ENCODE assay signal across 8 mouse cellular contexts in the genomic region with DNA sequence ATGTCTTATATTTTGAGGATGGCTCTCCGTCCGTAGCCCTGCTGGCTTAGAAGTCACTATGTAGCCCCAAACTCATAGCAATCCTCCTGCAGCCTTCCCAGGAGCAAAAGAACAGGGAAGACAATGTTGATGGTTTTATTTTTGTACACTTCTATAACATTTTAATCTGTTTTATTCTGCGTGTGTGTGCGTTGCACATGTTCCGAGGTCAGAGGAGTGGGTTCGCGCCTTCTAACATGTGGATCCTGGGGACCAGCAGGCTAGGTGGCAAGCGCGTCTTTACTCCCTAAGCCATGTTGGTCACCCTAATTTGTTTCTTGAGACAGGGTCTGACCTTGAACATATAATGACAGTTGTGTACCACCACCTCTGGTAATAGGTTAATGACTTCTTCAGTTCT. TPM values are rescaled to one million over a fixed set of nuclear protein-coding genes. Genes with fewer than 3 reads are reported as not detected.
DNase-seq lines count a peak whose midpoint lies in the region; ATAC-seq and TF ChIP-seq lines count a peak whose summit lies in the region.

No protein-coding gene starts in this region.

- TF ChIP-seq CTCF in cerebellum, adult 2 months (IDR thresholded peaks at IDR 0.05; ENCODE audit: borderline replicate concordance, insufficient read depth, low read depth, low read length), result no peak
- no peak for TF ChIP-seq CTCF in thymus, adult 2 months (IDR thresholded peaks at IDR 0.05; ENCODE audit: borderline replicate concordance, control insufficient read depth, extremely low read depth, insufficient read depth, low read length, poor library complexity)
- no peak for TF ChIP-seq CTCF in stomach, postnatal 0 days (IDR thresholded peaks at IDR 0.05; ENCODE audit: low read depth)

- H3K9me3 ChIP-seq in liver, embryonic 11.5 days (ENCODE audit: control insufficient read depth, low read length), result no peaks in the 10 kb centered on the region
- no peaks in the 10 kb centered on the region for H3K9me3 ChIP-seq in stomach, postnatal 0 days (ENCODE audit: control insufficient read depth, low read length)

- H3K27ac ChIP-seq in cerebellum, adult 2 months (ENCODE audit: insufficient read depth, low read length), result no peak overlapping the region
- H3K27ac ChIP-seq in thymus, adult 2 months (ENCODE audit: control insufficient read depth, insufficient read depth, low read length), result peak overlapping the region; percentile 70
- H3K27ac ChIP-seq in liver, embryonic 11.5 days (ENCODE audit: low read depth, low read length), result peak overlapping the region; percentile 1
- peak overlapping the region; percentile 83 for H3K27ac ChIP-seq in stomach, postnatal 0 days (replicated peaks)

- H3K4me3 ChIP-seq in cerebellum, adult 2 months (replicated peaks; ENCODE audit: insufficient read depth, low read depth, low read length), result peak overlapping the region; percentile 98
- H3K4me3 ChIP-seq in thymus, adult 2 months (ENCODE audit: control insufficient read depth, insufficient read depth, low read length), result peak overlapping the region; percentile 67
- H3K4me3 ChIP-seq in liver, embryonic 11.5 days (ENCODE audit: low read depth, low read length), result peak overlapping the region; percentile 58
- peak overlapping the region; percentile 57 for H3K4me3 ChIP-seq in stomach, postnatal 0 days (ENCODE audit: low read depth, low read length)

- WGBS in cerebellum, adult 2 months, result 70% methylated on average over 9 of the region's 9 CpGs
- WGBS in thymus, adult 2 months, result 20% methylated on average over 9 of the region's 9 CpGs
- WGBS in liver, embryonic 11.5 days, result 45% methylated on average over 9 of the region's 9 CpGs
- 58% methylated on average over 9 of the region's 9 CpGs for WGBS in stomach, postnatal 0 days

- TF ChIP-seq POLR2A in cerebellum, adult 2 months (IDR thresholded peaks at IDR 0.05; ENCODE audit: borderline replicate concordance, insufficient read depth, low read length), result no peak
- TF ChIP-seq POLR2A in thymus, adult 2 months (IDR thresholded peaks at IDR 0.05; ENCODE audit: control insufficient read depth, extremely low read depth, insufficient read depth, low read length, poor library complexity), result no peak

- no peak for ATAC-seq in liver, embryonic 11.5 days (replicated peaks; ENCODE audit: low FRiP score)
- ATAC-seq in stomach, postnatal 0 days (ENCODE audit: low FRiP score, low TSS enrichment), result no peak

- H3K36me3 ChIP-seq in thymus, adult 2 months (ENCODE audit: control insufficient read depth, insufficient read depth, low read length), result no peaks in the 10 kb centered on the region
- H3K36me3 ChIP-seq in liver, embryonic 11.5 days (ENCODE audit: control insufficient read depth, insufficient read depth, low read length), result no peaks in the 10 kb centered on the region
- H3K36me3 ChIP-seq in stomach, postnatal 0 days (ENCODE audit: control insufficient read depth, insufficient read depth, low read length), result no peaks in the 10 kb centered on the region

- H3K9ac ChIP-seq in liver, embryonic 11.5 days (ENCODE audit: low read depth, low read length), result peak overlapping the region; percentile 75
- H3K9ac ChIP-seq in stomach, postnatal 0 days (ENCODE audit: low read length), result peak overlapping the region; percentile 69

- no peaks in the 10 kb centered on the region for H3K27me3 ChIP-seq in cerebellum, adult 2 months (ENCODE audit: control insufficient read depth, insufficient read depth, low read length)
- H3K27me3 ChIP-seq in thymus, adult 2 months (ENCODE audit: control insufficient read depth, insufficient read depth, low read length), result no peaks in the 10 kb centered on the region
- H3K27me3 ChIP-seq in liver, embryonic 11.5 days (replicated peaks; ENCODE audit: control insufficient read depth, insufficient read depth, low read length), result peaks cover 38% of the 10 kb centered on the region
- H3K27me3 ChIP-seq in stomach, postnatal 0 days (ENCODE audit: control insufficient read depth, insufficient read depth, low read length), result no peaks in the 10 kb centered on the region

- DNase-seq in cerebellum, adult 2 months, result no peak
- DNase-seq in cerebellum, adult 18-20 months, result no peak
- no peak for DNase-seq in thymus, adult 2 months
- no peak for DNase-seq in thymus, postnatal 14 days
- no peak for DNase-seq in liver, embryonic 11.5 days (ENCODE audit: low spot score)
- no peak for DNase-seq in stomach, postnatal 0 days (ENCODE audit: low spot score)
- DNase-seq in embryo, embryonic 11 days, result no peak
- DNase-seq in right cerebral cortex, postnatal 36 days (ENCODE audit: low spot score in 2 of 2), result no peak

- H3K4me2 ChIP-seq in liver, embryonic 11.5 days, result peak overlapping the region; percentile 80
- peak overlapping the region; percentile 90 for H3K4me2 ChIP-seq in stomach, postnatal 0 days (replicated peaks; ENCODE audit: low read depth)

- no peak for TF ChIP-seq EP300 in stomach, postnatal 0 days (optimal IDR thresholded peaks at IDR 0.05)

- peaks cover 13% of the 10 kb centered on the region for H3K4me1 ChIP-seq in cerebellum, adult 2 months (ENCODE audit: control insufficient read depth, insufficient read depth, low read length)
- peaks cover 23% of the 10 kb centered on the region for H3K4me1 ChIP-seq in thymus, adult 2 months (replicated peaks; ENCODE audit: control insufficient read depth, insufficient read depth, low read length)
- peaks cover 5% of the 10 kb centered on the region for H3K4me1 ChIP-seq in liver, embryonic 11.5 days (replicated peaks; ENCODE audit: control insufficient read depth, insufficient read depth, low read length)
- no peaks in the 10 kb centered on the region for H3K4me1 ChIP-seq in stomach, postnatal 0 days (replicated peaks; ENCODE audit: control insufficient read depth, insufficient read depth)

RNA-seq across cellular contexts. Expression of a gene that starts 0.7 kb away (rescaled TPM):
- 3.6 and 3.9 TPM in 2 replicates for polyA plus RNA-seq in cerebellum, adult 2 months (2012; rRNA removed)
- 68.0 and 77.5 TPM in 2 replicates for polyA plus RNA-seq in thymus, adult 2 months (2012; rRNA removed)
- 10.1 and 11.0 TPM in 2 replicates for polyA plus RNA-seq in liver, embryonic 11.5 days (2014; fragmentation: Nextera tagmentation; extraction: Ambion mirVana)
- 4.6 and 5.4 TPM in 2 replicates for polyA plus RNA-seq in stomach, postnatal 0 days (2015; fragmentation: Nextera tagmentation; extraction: Ambion mirVana)

RNA-seq across cellular contexts. Expression of a gene that starts 5.2 kb away (rescaled TPM):
- polyA plus RNA-seq in cerebellum, adult 2 months (2012; rRNA removed), result 97.3 and 110 TPM in 2 replicates
- 1.6 and 2.0 TPM in 2 replicates for polyA plus RNA-seq in thymus, adult 2 months (2012; rRNA removed)
- 0.41 and 0.45 TPM in 2 replicates for polyA plus RNA-seq in liver, embryonic 11.5 days (2014; fragmentation: Nextera tagmentation; extraction: Ambion mirVana)
- 0.46 and 0.52 TPM in 2 replicates for polyA plus RNA-seq in stomach, postnatal 0 days (2015; fragmentation: Nextera tagmentation; extraction: Ambion mirVana)

RNA-seq across cellular contexts. Expression of a gene that starts 12.2 kb away (rescaled TPM):
- polyA plus RNA-seq in cerebellum, adult 2 months (2012; rRNA removed), result 0.65 and 2.1 TPM in 2 replicates
- 42.6 and 56.8 TPM in 2 replicates for polyA plus RNA-seq in thymus, adult 2 months (2012; rRNA removed)
- 1.3 and 2.0 TPM in 2 replicates for polyA plus RNA-seq in liver, embryonic 11.5 days (2014; fragmentation: Nextera tagmentation; extraction: Ambion mirVana)
- 1.9 and 2.6 TPM in 2 replicates for polyA plus RNA-seq in stomach, postnatal 0 days (2015; fragmentation: Nextera tagmentation; extraction: Ambion mirVana)

RNA-seq across cellular contexts. Expression of a gene that starts 24.8 kb away (rescaled TPM):
- polyA plus RNA-seq in cerebellum, adult 2 months (2012; rRNA removed), result 0.44 and 0.48 TPM in 2 replicates
- 6.3 and 6.9 TPM in 2 replicates for polyA plus RNA-seq in thymus, adult 2 months (2012; rRNA removed)
- 2.1 and 2.9 TPM in 2 replicates for polyA plus RNA-seq in liver, embryonic 11.5 days (2014; fragmentation: Nextera tagmentation; extraction: Ambion mirVana)
- polyA plus RNA-seq in stomach, postnatal 0 days (2015; fragmentation: Nextera tagmentation; extraction: Ambion mirVana), result 35.9 and 36.9 TPM in 2 replicates

RNA-seq across cellular contexts. Expression of a gene that starts 48.7 kb away (rescaled TPM):
- polyA plus RNA-seq in cerebellum, adult 2 months (2012; rRNA removed), result 108 and 115 TPM in 2 replicates
- 767 and 809 TPM in 2 replicates for polyA plus RNA-seq in thymus, adult 2 months (2012; rRNA removed)
- 20.8 and 21.1 TPM in 2 replicates for polyA plus RNA-seq in liver, embryonic 11.5 days (2014; fragmentation: Nextera tagmentation; extraction: Ambion mirVana)
- 4.8 and 5.9 TPM in 2 replicates for polyA plus RNA-seq in stomach, postnatal 0 days (2015; fragmentation: Nextera tagmentation; extraction: Ambion mirVana)

Comparison
In these comparisons a context has a peak if more than half of its experiments do, and no peak if none do; other contexts are left out.
1. RNA of a gene that starts 5.2 kb away (polyA plus RNA-seq): 97.3 to 110 TPM in cerebellum, adult 2 months; 1.6 to 2.0 TPM in thymus, adult 2 months, 0.46 to 0.52 TPM in stomach, postnatal 0 days and 0.41 to 0.45 TPM in liver, embryonic 11.5 days; every median in the first group is over 10 times any median in the second.
2. RNA of a gene that starts 12.2 kb away (polyA plus RNA-seq): 42.6 to 56.8 TPM in thymus, adult 2 months; 0.65 to 2.1 TPM in cerebellum, adult 2 months, 1.9 to 2.6 TPM in stomach, postnatal 0 days and 1.3 to 2.0 TPM in liver, embryonic 11.5 days; every median in the first group is over 10 times any median in the second.
3. Peak in every context shown above with its lines, with median percentiles within 50 percentile points of each other: H3K4me3 ChIP-seq.